Mouse (Mus musculus) megakaryocyte, embryonic 14.5 days (primary cell): Measurements from ENCODE around the gene Camkmt.

Source experiments
- FLI1 ChIP-seq: IDR thresholded peaks from 2 replicates; pipeline ENCODE4 v1.6.1; 2012; ENCODE audit warnings: low read length, inconsistent platforms, mixed read lengths
- GATA1 ChIP-seq: IDR thresholded peaks from 3 replicates; pipeline ENCODE4 v1.6.1; 2012; ENCODE audit warnings: mixed read lengths, low read length, inconsistent platforms, borderline replicate concordance

- no peak for TF ChIP-seq GATA1
- TF ChIP-seq FLI1: no peak
Measured at GRCm38 (mm10) chr17:85353636-85354035, 263.3 kb downstream of the Camkmt start.
